Mouse (Mus musculus) megakaryocyte, embryonic 14.5 days (primary cell): ENCODE results near the gene Il2ra.

Experiments
- FLI1 ChIP-seq: IDR thresholded peaks from 2 replicates; pipeline ENCODE4 v1.6.1; 2012; ENCODE audit warnings: low read length, inconsistent platforms, mixed read lengths
- GATA1 ChIP-seq: IDR thresholded peaks from 3 replicates; pipeline ENCODE4 v1.6.1; 2012; ENCODE audit warnings: mixed read lengths, low read length, inconsistent platforms, borderline replicate concordance

DNA sequence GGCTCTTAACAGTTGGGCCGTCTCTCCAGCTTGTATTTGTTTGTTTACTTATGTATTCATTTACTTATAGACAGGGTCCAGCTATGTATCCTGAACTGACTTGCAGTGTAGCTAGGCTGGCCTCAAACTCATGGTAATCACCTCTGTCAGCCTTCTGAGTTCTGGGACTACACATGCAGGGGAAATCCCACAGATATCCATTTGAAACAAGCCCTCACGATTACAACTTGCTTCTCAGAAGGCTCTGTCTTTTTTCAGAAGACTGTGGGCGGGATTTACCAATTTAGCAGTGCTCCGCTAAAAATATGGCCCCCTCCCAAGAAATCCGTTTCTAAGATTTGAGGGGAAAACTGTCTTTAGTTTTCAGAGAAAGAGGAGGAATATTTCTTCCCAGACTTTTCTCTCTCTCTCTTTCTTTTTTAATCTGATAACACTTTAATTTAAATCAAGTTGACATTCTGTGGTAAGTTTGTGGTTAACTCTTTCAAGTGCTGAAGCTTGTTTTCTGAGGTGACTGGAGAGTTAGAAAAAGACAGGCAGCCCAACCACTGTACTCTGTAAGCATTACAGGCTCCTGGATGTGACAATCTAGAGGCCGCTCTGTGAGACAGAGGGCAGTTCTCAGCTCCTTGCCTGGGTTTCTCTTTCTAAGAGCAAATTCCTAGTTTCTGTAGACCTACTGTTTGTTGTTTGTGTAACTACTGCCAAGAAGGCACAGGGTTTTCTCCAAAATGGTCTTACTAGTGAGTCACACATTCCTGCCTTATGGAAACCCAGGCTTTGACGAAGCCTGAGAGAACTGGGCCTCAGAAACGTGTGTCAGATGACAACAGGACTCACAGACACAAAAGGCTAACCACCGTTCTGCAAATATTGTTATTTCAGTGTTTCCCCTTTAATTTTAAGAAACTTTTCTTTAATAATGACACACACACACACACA is 12.7 kb downstream of the Il2ra start:
- no peak for TF ChIP-seq GATA1
- no peak for TF ChIP-seq FLI1
